Comparison of ENCODE assay signal across 8 mouse cellular contexts in genomic region chr2:25576965-25577891, GRCm38 (mm10). TPM values are rescaled to one million over a fixed set of nuclear protein-coding genes. Genes with fewer than 3 reads are reported as not detected.
DNase-seq lines count a peak whose midpoint lies in the region; ATAC-seq lines count a peak whose summit lies in the region.

No protein-coding gene starts in this region.

- peaks cover 86% of the 10 kb centered on the region for H3K4me1 ChIP-seq in megakaryocyte, embryonic 14.5 days
- H3K4me1 ChIP-seq in forebrain, embryonic 12.5 days: peaks cover 67% of the 10 kb centered on the region
- H3K4me1 ChIP-seq in limb, embryonic 15.5 days: peaks cover 82% of the 10 kb centered on the region

- peak overlapping the region; percentile 86 for H3K4me3 ChIP-seq in megakaryocyte, embryonic 14.5 days (replicated peaks)
- H3K4me3 ChIP-seq in forebrain, embryonic 12.5 days (replicated peaks): peak overlapping the region; percentile 30
- peak overlapping the region; percentile 28 for H3K4me3 ChIP-seq in limb, embryonic 15.5 days

- H3K27ac ChIP-seq in forebrain, embryonic 12.5 days: no peak overlapping the region
- H3K27ac ChIP-seq in limb, embryonic 15.5 days: no peak overlapping the region

- peaks cover 61% of the 10 kb centered on the region for H3K27me3 ChIP-seq in megakaryocyte, embryonic 14.5 days (replicated peaks)
- peaks cover 60% of the 10 kb centered on the region for H3K27me3 ChIP-seq in forebrain, embryonic 12.5 days
- peaks cover 52% of the 10 kb centered on the region for H3K27me3 ChIP-seq in limb, embryonic 15.5 days

- H3K9me3 ChIP-seq in megakaryocyte, embryonic 14.5 days: peaks cover 39% of the 10 kb centered on the region
- H3K9me3 ChIP-seq in forebrain, embryonic 12.5 days: no peaks in the 10 kb centered on the region
- no peaks in the 10 kb centered on the region for H3K9me3 ChIP-seq in limb, embryonic 15.5 days

- H3K9ac ChIP-seq in forebrain, embryonic 12.5 days: no peak overlapping the region; the same call in 1 of the 2 replicates
- H3K9ac ChIP-seq in limb, embryonic 15.5 days: no peak overlapping the region

- ATAC-seq in megakaryocyte, adult 5-6 weeks (ENCODE audit: poor library complexity, severe bottlenecking): no peak
- ATAC-seq in forebrain, embryonic 12.5 days (ENCODE audit: low FRiP score): no peak
- ATAC-seq in limb, embryonic 15.5 days (ENCODE audit: insufficient number of reproducible peaks, low FRiP score, low TSS enrichment, low read depth): no peak

- no peaks in the 10 kb centered on the region for H3K36me3 ChIP-seq in megakaryocyte, embryonic 14.5 days (replicated peaks; ENCODE audit: low read length)
- no peaks in the 10 kb centered on the region; the same call in 1 of the 2 replicates for H3K36me3 ChIP-seq in forebrain, embryonic 12.5 days (replicated peaks)
- H3K36me3 ChIP-seq in limb, embryonic 15.5 days: 0 out of 2 replicates have a peak, but pooled peaks cover 5% of the 10 kb centered on the region

- H3K4me2 ChIP-seq in forebrain, embryonic 12.5 days: peak overlapping the region; percentile 44
- H3K4me2 ChIP-seq in limb, embryonic 15.5 days: peak overlapping the region; percentile 48

- DNase-seq in embryo, embryonic 10 days (ENCODE audit: low spot score): peak; percentile 35
- DNase-seq in embryo, embryonic 9.5 days (ENCODE audit: extremely low spot score): no peak
- DNase-seq in natural killer cell, adult 2 months (ENCODE audit: low spot score in 2 of 2): no peak
- no peak for DNase-seq in gastrocnemius, adult 18-20 months (ENCODE audit: low spot score)

- 13% methylated on average over 92 of the region's 92 CpGs for WGBS in forebrain, embryonic 12.5 days
- WGBS in limb, embryonic 15.5 days: 15% methylated on average over 92 of the region's 92 CpGs

RNA-seq across cellular contexts. Expression of gene Phpt1, which starts 2.2 kb away (rescaled TPM):
- 4.7 TPM in 1 of 2 replicates, not detected in the other for polyA plus RNA-seq in megakaryocyte, embryonic 14.5 days (2012; ENCODE audit: insufficient read depth, low replicate concordance)
- total RNA-seq in megakaryocyte, adult 5-6 weeks (2015): 12.7 and 15.1 TPM in 2 replicates
- total RNA-seq in megakaryocyte, adult 5-6 weeks (2017): 8.4 and 11.8 TPM in 2 replicates
- polyA plus RNA-seq in forebrain, embryonic 12.5 days (2016; fragmentation: Nextera tagmentation; extraction: Ambion mirVana): 154 and 158 TPM in 2 replicates
- 129 and 139 TPM in 2 replicates for polyA plus RNA-seq in limb, embryonic 15.5 days (2015; fragmentation: Nextera tagmentation; extraction: Ambion mirVana)
- total RNA-seq in gastrocnemius, adult 18-20 months (2021): 10 to 100 TPM; 54.6 to 57.5 TPM

RNA-seq across cellular contexts. Expression of gene Mamdc4, which starts 2.6 kb away (rescaled TPM):
- polyA plus RNA-seq in megakaryocyte, embryonic 14.5 days (2012; ENCODE audit: insufficient read depth, low replicate concordance): 0.75 TPM in 1 of 2 replicates, not detected in the other
- 0.09 and 2.3 TPM in 2 replicates for total RNA-seq in megakaryocyte, adult 5-6 weeks (2015)
- total RNA-seq in megakaryocyte, adult 5-6 weeks (2017): 0.15 and 5.0 TPM in 2 replicates
- polyA plus RNA-seq in forebrain, embryonic 12.5 days (2016; fragmentation: Nextera tagmentation; extraction: Ambion mirVana): 5.2 and 5.9 TPM in 2 replicates
- polyA plus RNA-seq in limb, embryonic 15.5 days (2015; fragmentation: Nextera tagmentation; extraction: Ambion mirVana): 0.81 and 6.0 TPM in 2 replicates
- under 1 TPM; 0.12 to 0.34 TPM for total RNA-seq in gastrocnemius, adult 18-20 months (2021)

RNA-seq across cellular contexts. Expression of gene Ajm1, which starts 4.3 kb away (rescaled TPM):
- polyA plus RNA-seq in megakaryocyte, embryonic 14.5 days (2012; ENCODE audit: insufficient read depth, low replicate concordance): 0.44 and 0.85 TPM in 2 replicates
- not detected in 2 replicates for total RNA-seq in megakaryocyte, adult 5-6 weeks (2015)
- not detected in 2 replicates for total RNA-seq in megakaryocyte, adult 5-6 weeks (2017)
- polyA plus RNA-seq in forebrain, embryonic 12.5 days (2016; fragmentation: Nextera tagmentation; extraction: Ambion mirVana): 0.91 and 1.5 TPM in 2 replicates
- 0.29 and 0.44 TPM in 2 replicates for polyA plus RNA-seq in limb, embryonic 15.5 days (2015; fragmentation: Nextera tagmentation; extraction: Ambion mirVana)
- not detected for total RNA-seq in gastrocnemius, adult 18-20 months (2021)

RNA-seq across cellular contexts. Expression of gene Edf1, which starts 19.6 kb away (rescaled TPM):
- 316 and 1,404 TPM in 2 replicates for polyA plus RNA-seq in megakaryocyte, embryonic 14.5 days (2012; ENCODE audit: insufficient read depth, low replicate concordance)
- total RNA-seq in megakaryocyte, adult 5-6 weeks (2015): 155 and 171 TPM in 2 replicates
- 133 and 145 TPM in 2 replicates for total RNA-seq in megakaryocyte, adult 5-6 weeks (2017)
- 332 and 360 TPM in 2 replicates for polyA plus RNA-seq in forebrain, embryonic 12.5 days (2016; fragmentation: Nextera tagmentation; extraction: Ambion mirVana)
- polyA plus RNA-seq in limb, embryonic 15.5 days (2015; fragmentation: Nextera tagmentation; extraction: Ambion mirVana): 388 and 396 TPM in 2 replicates
- 100 to 1,000 TPM; 179 to 182 TPM for total RNA-seq in gastrocnemius, adult 18-20 months (2021)

RNA-seq across cellular contexts. Expression of gene Traf2, which starts 30.5 kb away (rescaled TPM):
- 0.78 and 7.0 TPM in 2 replicates for polyA plus RNA-seq in megakaryocyte, embryonic 14.5 days (2012; ENCODE audit: insufficient read depth, low replicate concordance)
- 9.1 and 9.4 TPM in 2 replicates for total RNA-seq in megakaryocyte, adult 5-6 weeks (2015)
- 12.6 and 15.3 TPM in 2 replicates for total RNA-seq in megakaryocyte, adult 5-6 weeks (2017)
- polyA plus RNA-seq in forebrain, embryonic 12.5 days (2016; fragmentation: Nextera tagmentation; extraction: Ambion mirVana): 33.8 and 36.8 TPM in 2 replicates
- 34.4 and 35.7 TPM in 2 replicates for polyA plus RNA-seq in limb, embryonic 15.5 days (2015; fragmentation: Nextera tagmentation; extraction: Ambion mirVana)
- total RNA-seq in gastrocnemius, adult 18-20 months (2021): 10 to 100 TPM; 13.7 to 15.1 TPM

Comparison
In these comparisons a context has a peak if more than half of its experiments do, and no peak if none do; other contexts are left out.
1. H3K4me3 ChIP-seq: peak in every context shown above with its lines; median percentile 86 in megakaryocyte, embryonic 14.5 days; 30 in forebrain, embryonic 12.5 days; 28 in limb, embryonic 15.5 days.
2. RNA of gene Phpt1, which starts 2.2 kb away (polyA plus RNA-seq): 154 to 158 TPM in forebrain, embryonic 12.5 days and 129 to 139 TPM in limb, embryonic 15.5 days; 4.7 TPM in megakaryocyte, embryonic 14.5 days; every median in the first group is over 10 times any median in the second.